Mouse (Mus musculus) adrenal gland, postnatal 25 days (tissue): Measurements from ENCODE around the gene Atad2b. TPM values are rescaled to one million over a fixed set of nuclear protein-coding genes. Genes with fewer than 3 reads are reported as not detected.
A peak's percentile ranks its signal among the peaks of the same experiment; 100 is the strongest.
"Not testable (repeated sequence)": the region's sequence is repeated elsewhere in the genome, so short reads cannot be mapped to it uniquely, and the experiment has no call there.

Source experiments
- DNase-seq: peaks from one replicate; pipeline ENCODE4 v3.0.0; 2021; ENCODE audit warnings: mixed read lengths
- total RNA-seq: library from RNA; stranded (reverse); gene quantifications from 2 replicates; pipeline ENCODE4 v1.2.3, GENCODE M21; 2021

The Atad2b gene
- total RNA-seq, 1 experiment from 2014 or later, result 36.9 TPM

DNA sequence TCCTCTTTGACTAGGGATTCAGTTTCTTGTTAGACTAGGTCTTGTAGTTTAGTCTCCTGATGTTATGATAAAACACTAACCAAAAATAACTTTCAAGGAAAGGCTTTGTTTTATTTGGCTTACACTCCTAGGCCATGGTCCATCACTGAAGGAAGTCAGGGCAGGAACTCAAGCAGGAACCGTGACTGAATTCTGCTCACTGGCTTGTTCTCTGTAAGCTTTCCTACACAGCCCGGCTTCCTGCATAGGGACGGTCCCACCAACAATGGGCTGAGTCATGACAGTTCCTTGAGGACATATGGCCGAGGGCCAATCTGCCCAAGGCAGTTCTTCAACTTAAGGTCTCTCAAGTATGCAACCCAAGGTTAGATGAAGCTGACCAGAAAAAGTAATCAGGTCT is 5.4 kb upstream of the Atad2b start:
- DNase-seq, result peak; percentile 14

- DNase-seq, result no peak
These were observed 2.7 kb upstream of the Atad2b start for GRCm38 (mm10) chr12:4914441-4914840.

DNA sequence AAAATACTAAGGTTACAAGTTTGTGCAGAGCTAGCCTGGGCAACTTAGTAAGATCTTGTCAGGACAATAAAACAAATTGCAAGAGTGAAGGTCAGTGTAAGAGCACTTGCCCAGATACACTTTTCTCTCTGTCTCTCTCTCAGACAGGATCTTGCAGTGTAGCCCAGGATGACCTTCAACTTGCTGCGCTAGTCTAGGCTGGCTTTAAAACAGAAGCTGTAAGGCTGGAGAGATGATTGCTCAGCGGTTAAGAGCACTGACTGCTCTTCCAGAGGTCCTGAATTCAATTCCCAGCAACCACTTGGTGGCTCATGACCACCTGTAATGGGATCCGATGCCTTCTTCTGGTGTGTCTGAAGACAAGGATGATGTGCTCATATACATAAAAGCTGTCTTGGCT is 2.2 kb upstream of the Atad2b start:
- no peak for DNase-seq

- DNase-seq, result peak; percentile 69
These were observed 845 bp downstream of the Atad2b start for GRCm38 (mm10) chr12:4917805-4918591.

GRCm38 (mm10) chr12:4928197-4928596 is 11.0 kb downstream of the Atad2b start:
- DNase-seq, result no peak

- no peak for DNase-seq
These were observed 13.8 kb downstream of the Atad2b start for GRCm38 (mm10) chr12:4930820-4931548.

- no peak for DNase-seq
These were observed 35.1 kb downstream of the Atad2b start for GRCm38 (mm10) chr12:4952272-4952671.

DNA sequence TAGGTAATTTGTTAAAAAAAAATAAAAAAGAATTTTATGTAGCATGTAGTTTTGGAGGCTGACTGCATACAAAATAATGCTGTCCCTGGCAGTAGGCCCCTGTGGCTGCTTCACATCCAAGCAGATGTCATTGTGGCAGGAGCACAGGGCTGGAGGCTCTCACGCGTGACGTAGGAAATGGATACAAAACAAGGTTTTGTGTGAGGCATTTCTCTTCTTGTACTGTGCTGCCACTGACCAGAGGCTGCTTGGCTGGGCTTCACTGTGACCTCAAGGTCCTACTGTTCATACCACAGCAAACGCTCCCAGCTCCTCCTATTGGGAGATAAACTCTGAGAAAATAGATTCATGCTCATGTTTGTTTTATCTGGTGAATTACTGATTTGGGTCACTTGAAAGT is 36.0 kb downstream of the Atad2b start:
- DNase-seq, result no peak

DNA sequence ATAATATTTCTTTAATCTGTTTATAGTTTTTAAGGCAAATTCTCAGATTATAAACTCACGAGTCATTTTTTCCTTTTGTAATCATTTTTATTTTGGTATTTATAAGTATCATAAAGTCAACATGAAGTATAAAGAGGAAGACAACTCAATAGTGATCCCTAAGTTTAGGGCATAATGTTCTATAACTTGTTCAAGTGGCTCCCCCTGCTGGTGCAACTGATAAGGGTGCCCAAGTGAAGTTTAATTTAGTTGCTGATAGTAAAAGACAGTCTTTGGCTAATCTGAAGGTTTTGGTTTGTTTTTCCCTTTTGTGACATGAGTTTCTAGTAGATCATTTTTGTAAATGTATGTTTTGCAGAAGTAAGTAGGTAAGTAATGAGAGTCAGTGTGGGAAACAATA is 55.8 kb downstream of the Atad2b start:
- peak; percentile 80 for DNase-seq

DNA sequence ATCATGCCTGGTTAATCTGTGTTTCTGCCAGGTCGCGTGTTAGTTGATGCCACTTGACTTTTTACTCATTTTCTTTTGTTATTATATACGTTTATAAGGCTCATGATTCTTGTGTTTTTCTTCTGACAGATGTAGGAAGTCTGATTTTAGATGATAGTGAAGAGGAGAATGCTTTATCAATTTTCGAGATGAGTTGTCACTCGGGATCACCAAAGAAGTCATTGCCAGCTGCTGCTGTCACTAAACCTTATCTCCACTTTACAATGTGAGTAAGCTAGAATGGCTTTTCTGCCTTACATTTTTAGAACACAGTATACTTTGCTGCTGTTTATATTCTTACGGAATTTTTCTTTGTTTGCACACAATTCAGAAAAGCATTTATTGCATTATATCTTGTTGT is 61.2 kb downstream of the Atad2b start:
- DNase-seq, result no peak

DNA sequence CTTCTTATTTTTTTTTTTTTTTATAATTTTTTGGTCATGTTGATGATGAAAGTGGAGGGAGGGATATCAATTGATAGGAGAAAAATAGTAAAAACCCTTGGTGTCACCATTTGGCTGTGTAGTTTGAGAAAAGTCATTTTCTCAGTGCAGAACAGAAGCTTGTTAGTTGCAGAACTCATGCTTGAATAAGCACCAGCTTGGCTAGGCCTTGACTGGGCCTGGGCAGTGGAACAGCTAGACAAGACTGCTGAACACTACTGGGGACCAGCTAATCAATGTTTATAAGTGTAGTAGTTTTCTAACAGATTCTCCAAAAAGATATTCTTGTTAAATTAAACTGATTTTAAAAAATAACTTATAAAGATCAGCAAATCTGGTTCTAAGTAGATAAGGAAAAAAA is 79.8 kb downstream of the Atad2b start:
- no peak for DNase-seq

DNA sequence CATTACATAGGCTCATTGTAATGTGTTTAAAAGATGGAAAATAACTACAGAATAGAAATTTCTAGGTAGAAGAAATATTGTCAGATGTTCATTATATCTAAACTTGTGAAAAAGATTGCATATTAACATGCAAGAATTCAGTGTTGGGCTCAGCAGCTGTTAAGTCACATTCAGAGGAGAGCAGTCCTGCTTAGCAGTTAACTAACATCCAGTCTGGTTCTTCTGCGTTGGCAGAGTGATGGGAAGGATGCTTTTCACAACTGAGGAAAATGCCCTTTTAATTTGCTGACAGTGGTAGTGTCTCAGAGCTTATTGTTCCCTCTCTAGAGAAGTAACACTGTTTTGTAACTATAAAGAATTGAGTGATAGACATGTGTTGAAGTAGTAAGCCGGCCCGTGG is 88.2 kb downstream of the Atad2b start:
- no peak for DNase-seq

DNA sequence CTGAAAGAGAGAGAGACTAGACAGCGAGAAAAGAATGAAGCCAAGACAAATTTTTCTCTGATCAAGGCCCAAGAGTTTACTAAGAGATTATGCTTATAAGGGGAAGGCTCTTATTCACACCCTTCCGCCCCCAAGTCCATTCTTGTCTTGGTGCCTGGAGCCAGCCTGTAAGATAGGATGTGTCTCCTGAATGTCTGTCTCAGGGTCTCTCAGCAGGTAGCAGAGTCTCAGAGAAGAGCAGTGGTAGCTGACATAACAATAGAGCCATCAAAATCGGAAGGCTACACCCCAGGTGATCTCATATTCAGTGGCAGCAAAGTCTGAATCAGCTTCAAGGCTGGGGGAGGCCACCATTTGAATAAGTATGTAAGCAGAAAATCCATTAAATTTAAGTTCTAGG is 88.6 kb downstream of the Atad2b start:
- not testable (repeated sequence) for DNase-seq

GRCm38 (mm10) chr12:5008638-5009037 is 91.5 kb downstream of the Atad2b start:
- DNase-seq, result not testable (repeated sequence)

DNA sequence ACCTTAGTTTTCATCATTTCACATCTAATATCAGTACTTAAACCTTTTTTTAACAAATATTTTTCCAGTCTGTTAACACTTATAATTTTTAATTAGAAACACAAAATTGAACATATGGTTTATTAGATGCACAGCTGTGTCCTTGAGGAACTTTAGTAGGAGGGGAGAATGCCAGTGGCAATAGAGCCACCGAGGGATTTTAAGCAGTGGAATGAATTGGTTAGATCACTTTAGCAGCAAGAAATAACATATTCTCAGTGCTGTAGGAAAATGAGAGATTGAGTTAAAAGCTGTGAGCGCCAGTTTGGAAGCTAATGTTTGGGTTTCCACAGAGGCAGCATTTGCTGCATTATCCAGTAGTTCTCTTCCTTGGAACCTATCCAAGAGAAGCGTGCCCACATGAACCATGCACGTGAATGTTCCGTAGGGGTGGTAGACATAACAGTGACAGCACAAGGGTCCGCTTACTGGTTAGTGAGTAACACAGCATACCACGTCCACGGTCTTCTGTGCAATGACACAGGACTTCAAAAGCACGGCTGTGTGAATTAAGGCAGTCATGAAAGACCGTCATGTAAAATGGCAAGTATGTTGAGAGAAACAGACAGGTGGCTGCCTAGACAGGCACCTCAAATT is 108.2 kb downstream of the Atad2b start:
- no peak for DNase-seq

DNA sequence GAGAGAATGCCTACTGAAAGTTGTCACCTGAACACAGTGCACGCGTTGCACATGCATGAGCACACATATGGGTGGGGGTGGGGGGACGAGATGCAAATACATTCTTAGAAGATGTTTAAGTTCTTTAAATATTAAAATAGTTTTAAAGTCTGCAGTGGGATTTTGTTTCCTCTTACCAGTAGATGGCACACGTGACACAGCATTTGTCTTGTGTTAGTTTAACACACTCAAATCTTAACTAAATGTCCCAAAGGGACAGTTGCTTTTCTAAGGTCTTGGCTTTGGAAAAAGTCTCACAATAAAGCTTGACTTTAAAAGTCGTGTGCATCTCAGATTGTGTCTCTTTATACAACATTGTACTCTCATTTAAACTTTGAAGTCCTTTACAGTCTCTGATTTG is 111.9 kb downstream of the Atad2b start:
- DNase-seq, result no peak

DNA sequence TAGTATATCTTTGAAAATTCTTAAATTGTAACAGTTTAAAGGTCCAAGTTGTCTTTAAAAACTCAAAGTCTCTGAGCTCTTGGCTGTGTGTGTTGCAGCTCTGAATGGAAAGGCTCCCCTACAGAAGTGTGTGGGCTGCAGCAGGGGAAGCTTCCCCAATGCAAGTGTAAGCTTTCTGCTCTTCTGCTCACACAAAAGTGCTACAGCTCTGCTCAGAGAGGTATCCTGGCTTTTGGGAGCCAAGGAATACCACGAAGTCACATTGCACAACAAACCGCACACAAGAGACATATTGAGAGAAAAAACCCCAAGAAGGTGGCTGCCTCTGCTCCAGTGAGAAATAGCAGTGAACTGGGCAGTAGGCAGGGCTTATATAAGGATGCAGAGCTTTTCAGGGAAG is 120.9 kb downstream of the Atad2b start:
- no peak for DNase-seq

DNA sequence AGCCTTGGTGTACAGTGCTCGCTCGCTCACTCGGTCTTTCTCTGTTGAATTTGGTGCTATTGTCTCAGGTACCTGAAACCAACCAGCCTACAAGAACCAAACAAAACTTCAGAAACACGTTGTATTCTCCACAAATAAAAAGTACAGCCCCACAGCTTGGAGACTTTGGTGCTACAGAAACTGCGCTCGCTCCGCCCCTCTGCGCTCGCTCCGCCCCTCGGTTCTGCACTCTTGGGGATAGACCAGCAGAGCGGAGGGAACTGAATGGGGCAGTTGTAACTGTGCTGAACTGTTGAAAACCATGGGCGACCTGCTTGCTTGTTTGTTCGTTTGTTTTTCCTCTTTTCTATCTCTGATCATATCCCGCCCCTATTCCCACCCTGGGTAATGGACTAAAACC is 127.0 kb downstream of the Atad2b start:
- no peak for DNase-seq

- no peak for DNase-seq
These were observed 131.0 kb downstream of the Atad2b start for GRCm38 (mm10) chr12:5048104-5048503.

- DNase-seq, result no peak
These were observed 150.4 kb downstream of the Atad2b start for GRCm38 (mm10) chr12:5067590-5067989.

DNA sequence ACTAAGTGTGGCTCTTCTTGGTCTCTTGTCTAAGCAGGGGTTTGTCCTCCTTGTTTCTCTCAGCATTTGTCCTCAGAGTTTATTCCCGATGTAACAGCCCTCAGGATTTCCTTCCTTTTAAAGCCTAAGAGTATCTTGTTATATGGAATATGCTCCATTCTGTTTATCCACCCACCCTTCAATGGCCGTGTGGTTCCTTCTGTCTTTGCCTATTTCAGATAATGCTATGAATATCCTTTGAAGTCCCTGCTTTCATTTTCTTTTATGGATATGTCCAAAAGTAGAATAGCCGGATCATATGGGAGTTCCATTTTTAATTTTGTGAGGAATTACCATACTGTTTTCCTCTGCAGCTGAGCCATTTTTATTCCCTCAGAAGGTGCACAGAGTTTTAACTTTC is 153.0 kb downstream of the Atad2b start:
- DNase-seq, result no peak

GRCm38 (mm10) chr12:5073191-5073590 is 156.0 kb downstream of the Atad2b start:
- no peak for DNase-seq

- DNase-seq, result no peak
These were observed 164.3 kb downstream of the Atad2b start for GRCm38 (mm10) chr12:5081480-5081879.
